Mouse (Mus musculus): ENCODE measurements around the gene Hbb-bs. TPM values are rescaled to one million over a fixed set of nuclear protein-coding genes. Genes with fewer than 3 reads are reported as not detected.
"Not testable (repeated sequence)": the region's sequence is repeated elsewhere in the genome, so short reads cannot be mapped to it uniquely, and the experiment has no call there.

Hbb-bs gene
- polyA plus RNA-seq, 1 experiment from 2014 or later = 24,611 TPM

DNA sequence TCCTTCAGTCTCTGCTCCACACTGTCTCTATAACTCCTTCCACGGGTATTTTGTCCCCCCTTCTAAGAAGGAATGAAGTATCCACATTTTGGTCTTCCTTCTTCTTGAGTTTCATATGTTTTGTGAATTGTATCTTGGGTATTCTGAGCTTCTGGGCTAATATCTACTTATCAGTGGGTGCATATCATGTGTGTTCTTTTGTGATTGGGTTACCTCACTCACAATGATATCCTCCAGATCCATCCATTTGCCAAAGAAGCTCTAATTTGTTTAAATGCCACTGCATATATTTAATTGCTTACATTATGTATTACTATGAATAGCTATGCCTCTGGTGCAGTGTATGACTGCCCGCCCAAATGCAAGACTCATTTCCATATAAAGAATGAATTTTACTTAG is 19.8 kb downstream of the Hbb-bs start:
- H3K4me3 ChIP-seq (ENCODE audit: low read length); H3K9me3 ChIP-seq (replicated peaks; ENCODE audit: control insufficient read depth, low read length); H3K36me3 ChIP-seq (ENCODE audit: control insufficient read depth, insufficient read depth); H3K27ac ChIP-seq (ENCODE audit: low read length); H3K4me2 ChIP-seq (ENCODE audit: low read depth, low read length); H3K27me3 ChIP-seq (ENCODE audit: control insufficient read depth, insufficient read depth, low read length); H3K4me1 ChIP-seq (ENCODE audit: control insufficient read depth, insufficient read depth, low read length); H3K9ac ChIP-seq (ENCODE audit: low read length); ATAC-seq (replicated peaks; ENCODE audit: extremely low read depth, insufficient read depth, low FRiP score): not testable (repeated sequence)
- 58% methylated on average over 2 of the region's 2 CpGs for WGBS

DNA sequence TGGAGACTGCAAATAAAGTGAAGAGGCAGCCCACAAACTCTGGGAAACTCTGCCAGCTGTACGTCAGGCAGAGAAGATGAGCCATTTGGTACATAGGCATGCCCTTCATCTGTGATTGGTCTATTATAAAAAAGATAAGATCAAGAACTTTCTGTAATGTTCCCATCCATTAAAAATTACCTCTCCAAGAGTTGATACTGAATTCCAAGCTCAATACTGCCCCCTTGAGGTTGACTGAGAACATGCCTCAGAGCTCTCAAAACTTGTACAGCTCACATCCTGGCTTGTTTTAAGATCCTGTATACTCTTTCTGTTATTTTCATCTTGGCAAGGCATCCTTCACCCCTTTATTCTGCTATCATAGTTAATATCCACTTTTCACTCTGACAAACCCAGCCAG is 21.0 kb downstream of the Hbb-bs start:
- 37% methylated on average over 1 of the region's 1 CpGs for WGBS
- no peaks in the 10 kb centered on the region for H3K9me3 ChIP-seq (replicated peaks; ENCODE audit: control insufficient read depth, low read length)
- H3K27me3 ChIP-seq (ENCODE audit: control insufficient read depth, insufficient read depth, low read length) = no peaks in the 10 kb centered on the region
- H3K4me3 ChIP-seq (ENCODE audit: low read length) = no peak overlapping the region
- H3K4me2 ChIP-seq (ENCODE audit: low read depth, low read length) = no peak overlapping the region
- no peak for ATAC-seq (replicated peaks; ENCODE audit: extremely low read depth, insufficient read depth, low FRiP score)
- H3K36me3 ChIP-seq (ENCODE audit: control insufficient read depth, insufficient read depth) = no peaks in the 10 kb centered on the region
- H3K9ac ChIP-seq (ENCODE audit: low read length) = no peak overlapping the region
- H3K27ac ChIP-seq (ENCODE audit: low read length) = no peak overlapping the region
- no peaks in the 10 kb centered on the region for H3K4me1 ChIP-seq (ENCODE audit: control insufficient read depth, insufficient read depth, low read length)

- 15% methylated on average over 4 of the region's 4 CpGs for WGBS
- no peak overlapping the region for H3K27ac ChIP-seq (ENCODE audit: low read length)
- no peak for ATAC-seq (replicated peaks; ENCODE audit: extremely low read depth, insufficient read depth, low FRiP score)
- no peak overlapping the region for H3K9ac ChIP-seq (ENCODE audit: low read length)
- H3K4me2 ChIP-seq (ENCODE audit: low read depth, low read length) = no peak overlapping the region
- no peak overlapping the region for H3K4me3 ChIP-seq (ENCODE audit: low read length)
- H3K9me3 ChIP-seq (replicated peaks; ENCODE audit: control insufficient read depth, low read length) = peaks cover 2% of the 10 kb centered on the region; the same call in 1 of the 2 replicates
- H3K4me1 ChIP-seq (ENCODE audit: control insufficient read depth, insufficient read depth, low read length) = no peaks in the 10 kb centered on the region
- H3K27me3 ChIP-seq (ENCODE audit: control insufficient read depth, insufficient read depth, low read length) = no peaks in the 10 kb centered on the region
- no peaks in the 10 kb centered on the region for H3K36me3 ChIP-seq (ENCODE audit: control insufficient read depth, insufficient read depth)
These were observed 35.1 kb downstream of the Hbb-bs start for GRCm38 (mm10) chr7:103792669-103793388.

- Histone ChIP-seq H3K4me2 (ENCODE audit: low read depth, low read length) (no peak within 1 kb of the TSS), H3K4me1 (ENCODE audit: control insufficient read depth, insufficient read depth, low read length) (no peaks in the 10 kb centered on the region), H3K27ac (ENCODE audit: low read length) (no peak within 1 kb of the TSS), H3K4me3 (ENCODE audit: low read length) (no peak within 1 kb of the TSS), H3K27me3 (ENCODE audit: control insufficient read depth, insufficient read depth, low read length) (no peaks in the 10 kb centered on the region), H3K36me3 (ENCODE audit: control insufficient read depth, insufficient read depth) (no peaks in the 10 kb centered on the region), H3K9me3 (replicated peaks; ENCODE audit: control insufficient read depth, low read length) (peaks cover 2% of the 10 kb centered on the region; the same call in 1 of the 2 replicates), H3K9ac (ENCODE audit: low read length) (no peak within 1 kb of the TSS)
- ATAC-seq (replicated peaks; ENCODE audit: extremely low read depth, insufficient read depth, low FRiP score) = no peak
- 59% methylated on average over 3 of the region's 3 CpGs for WGBS
These were observed 36.2 kb downstream of the Hbb-bs start, which contains the start of gene Olfr67 for GRCm38 (mm10) chr7:103791721-103792120. Gene Olfr67 (minus strand): TSS chr7:103791821.

GRCm38 (mm10) chr7:103779598-103779997 is 48.3 kb downstream of the Hbb-bs start, which contains the start of gene Olfr68:
Gene Olfr68 (minus strand): TSS chr7:103779698.
- no peak within 1 kb of the TSS for H3K27ac ChIP-seq (ENCODE audit: low read length)
- no peak for ATAC-seq (replicated peaks; ENCODE audit: extremely low read depth, insufficient read depth, low FRiP score)
- no peaks in the 10 kb centered on the region for H3K4me1 ChIP-seq (ENCODE audit: control insufficient read depth, insufficient read depth, low read length)
- WGBS = 67% methylated on average over 3 of the region's 3 CpGs
- H3K27me3 ChIP-seq (ENCODE audit: control insufficient read depth, insufficient read depth, low read length) = no peaks in the 10 kb centered on the region
- no peak within 1 kb of the TSS for H3K4me3 ChIP-seq (ENCODE audit: low read length)
- H3K9me3 ChIP-seq (replicated peaks; ENCODE audit: control insufficient read depth, low read length) = no peaks in the 10 kb centered on the region
- H3K4me2 ChIP-seq (ENCODE audit: low read depth, low read length) = no peak within 1 kb of the TSS
- no peak within 1 kb of the TSS for H3K9ac ChIP-seq (ENCODE audit: low read length)
- no peaks in the 10 kb centered on the region for H3K36me3 ChIP-seq (ENCODE audit: control insufficient read depth, insufficient read depth)

DNA sequence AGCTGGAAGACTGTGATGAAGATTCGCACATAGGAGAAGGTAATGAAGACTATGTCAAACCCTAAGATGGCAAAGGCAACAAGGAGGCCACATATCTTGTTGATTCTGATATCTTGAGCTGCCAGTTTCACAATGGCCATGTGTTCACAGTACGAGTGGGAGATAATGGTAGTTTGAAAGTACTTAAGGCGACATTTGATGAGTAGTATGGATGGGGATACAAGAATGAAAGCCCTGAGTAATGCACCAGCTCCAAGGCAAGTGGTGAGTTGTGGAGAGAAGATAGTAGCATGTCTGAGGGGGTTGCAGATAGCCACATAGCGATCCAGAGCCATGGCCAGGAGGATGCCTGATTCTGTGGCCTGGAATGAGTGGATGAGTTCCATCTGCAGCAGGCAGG is 50.2 kb downstream of the Hbb-bs start:
- H3K4me2 ChIP-seq (ENCODE audit: low read depth, low read length); H3K9me3 ChIP-seq (replicated peaks; ENCODE audit: control insufficient read depth, low read length); H3K4me1 ChIP-seq (ENCODE audit: control insufficient read depth, insufficient read depth, low read length); H3K27ac ChIP-seq (ENCODE audit: low read length); H3K9ac ChIP-seq (ENCODE audit: low read length); H3K27me3 ChIP-seq (ENCODE audit: control insufficient read depth, insufficient read depth, low read length); ATAC-seq (replicated peaks; ENCODE audit: extremely low read depth, insufficient read depth, low FRiP score); H3K4me3 ChIP-seq (ENCODE audit: low read length); H3K36me3 ChIP-seq (ENCODE audit: control insufficient read depth, insufficient read depth): not testable (repeated sequence)
- WGBS = 53% methylated on average over 4 of the region's 4 CpGs

Other genes starting within 250 kb of the Hbb-bs start
- gene Olfr618, start 238.0 kb downstream of the Hbb-bs start, polyA plus RNA-seq (2015; fragmentation: Nextera tagmentation; extraction: Ambion mirVana) = not detected in 2 replicates
- not detected in 2 replicates for gene Olfr619, start 227.5 kb downstream of the Hbb-bs start, polyA plus RNA-seq (2015; fragmentation: Nextera tagmentation; extraction: Ambion mirVana)
- gene Olfr620, start 215.6 kb downstream of the Hbb-bs start, polyA plus RNA-seq (2015; fragmentation: Nextera tagmentation; extraction: Ambion mirVana) = not detected in 2 replicates
- not detected in 2 replicates for gene Olfr622, start 185.4 kb downstream of the Hbb-bs start, polyA plus RNA-seq (2015; fragmentation: Nextera tagmentation; extraction: Ambion mirVana)
- not detected in 2 replicates for gene Olfr623, start 164.4 kb downstream of the Hbb-bs start, polyA plus RNA-seq (2015; fragmentation: Nextera tagmentation; extraction: Ambion mirVana)
- 0.03 and 0.04 TPM in 2 replicates for gene Olfr624, start 156.9 kb downstream of the Hbb-bs start, polyA plus RNA-seq (2015; fragmentation: Nextera tagmentation; extraction: Ambion mirVana)
- not detected in 2 replicates for gene Olfr625-ps1, start 145.4 kb downstream of the Hbb-bs start, polyA plus RNA-seq (2015; fragmentation: Nextera tagmentation; extraction: Ambion mirVana)
- not detected in 2 replicates for gene Olfr243, start 113.4 kb downstream of the Hbb-bs start, polyA plus RNA-seq (2015; fragmentation: Nextera tagmentation; extraction: Ambion mirVana)
- not detected in 2 replicates for gene Olfr628, start 97.7 kb downstream of the Hbb-bs start, polyA plus RNA-seq (2015; fragmentation: Nextera tagmentation; extraction: Ambion mirVana)
- not detected in 2 replicates for gene Olfr629, start 83.2 kb downstream of the Hbb-bs start, polyA plus RNA-seq (2015; fragmentation: Nextera tagmentation; extraction: Ambion mirVana)
- not detected in 2 replicates for gene Olfr630, start 70.8 kb downstream of the Hbb-bs start, polyA plus RNA-seq (2015; fragmentation: Nextera tagmentation; extraction: Ambion mirVana)
- not detected in 2 replicates for gene Olfr69, start 56.5 kb downstream of the Hbb-bs start, polyA plus RNA-seq (2015; fragmentation: Nextera tagmentation; extraction: Ambion mirVana)
- not detected in 2 replicates for gene Olfr68, start 48.4 kb downstream of the Hbb-bs start, polyA plus RNA-seq (2015; fragmentation: Nextera tagmentation; extraction: Ambion mirVana)
- not detected in 2 replicates for gene Olfr67, start 36.3 kb downstream of the Hbb-bs start, polyA plus RNA-seq (2015; fragmentation: Nextera tagmentation; extraction: Ambion mirVana)
- gene Hbb-bt, start 14.1 kb downstream of the Hbb-bs start, polyA plus RNA-seq (2015; fragmentation: Nextera tagmentation; extraction: Ambion mirVana) = 7,811 and 8,208 TPM in 2 replicates
- not detected in 2 replicates for gene Hbb-bh2, start 12.4 kb upstream of the Hbb-bs start, polyA plus RNA-seq (2015; fragmentation: Nextera tagmentation; extraction: Ambion mirVana)
- gene Hbb-bh1, start 15.1 kb upstream of the Hbb-bs start, polyA plus RNA-seq (2015; fragmentation: Nextera tagmentation; extraction: Ambion mirVana) = 2.3 and 2.8 TPM in 2 replicates
- 147 and 172 TPM in 2 replicates for gene Hbb-y, start 25.1 kb upstream of the Hbb-bs start, polyA plus RNA-seq (2015; fragmentation: Nextera tagmentation; extraction: Ambion mirVana)
- gene Olfr66, start 58.2 kb upstream of the Hbb-bs start, polyA plus RNA-seq (2015; fragmentation: Nextera tagmentation; extraction: Ambion mirVana) = not detected in 2 replicates
- gene Olfr64, start 66.4 kb upstream of the Hbb-bs start, polyA plus RNA-seq (2015; fragmentation: Nextera tagmentation; extraction: Ambion mirVana) = not detected in 2 replicates
- not detected in 2 replicates for gene Olfr65, start 75.4 kb upstream of the Hbb-bs start, polyA plus RNA-seq (2015; fragmentation: Nextera tagmentation; extraction: Ambion mirVana)
- gene Olfr631, start 100.7 kb upstream of the Hbb-bs start, polyA plus RNA-seq (2015; fragmentation: Nextera tagmentation; extraction: Ambion mirVana) = not detected in 2 replicates
- gene Olfr632, start 106.3 kb upstream of the Hbb-bs start, polyA plus RNA-seq (2015; fragmentation: Nextera tagmentation; extraction: Ambion mirVana) = not detected in 2 replicates
- gene Olfr633, start 116.3 kb upstream of the Hbb-bs start, polyA plus RNA-seq (2015; fragmentation: Nextera tagmentation; extraction: Ambion mirVana) = not detected in 2 replicates
- gene Olfr635, start 143.1 kb upstream of the Hbb-bs start, polyA plus RNA-seq (2015; fragmentation: Nextera tagmentation; extraction: Ambion mirVana) = not detected in 2 replicates
- gene Olfr638, start 170.7 kb upstream of the Hbb-bs start, polyA plus RNA-seq (2015; fragmentation: Nextera tagmentation; extraction: Ambion mirVana) = not detected in 2 replicates
- 0.03 TPM in 1 of 2 replicates, not detected in the other for gene Olfr639, start 189.2 kb upstream of the Hbb-bs start, polyA plus RNA-seq (2015; fragmentation: Nextera tagmentation; extraction: Ambion mirVana)
- gene Olfr640, start 197.5 kb upstream of the Hbb-bs start, polyA plus RNA-seq (2015; fragmentation: Nextera tagmentation; extraction: Ambion mirVana) = not detected in 2 replicates
- not detected in 2 replicates for gene Olfr641, start 207.3 kb upstream of the Hbb-bs start, polyA plus RNA-seq (2015; fragmentation: Nextera tagmentation; extraction: Ambion mirVana)
- gene Olfr642, start 224.6 kb upstream of the Hbb-bs start, polyA plus RNA-seq (2015; fragmentation: Nextera tagmentation; extraction: Ambion mirVana) = not detected in 2 replicates
- gene 4930516K23Rik, start 233.3 kb upstream of the Hbb-bs start, polyA plus RNA-seq (2015; fragmentation: Nextera tagmentation; extraction: Ambion mirVana) = not detected in 2 replicates
- gene Olfr644, start 243.8 kb upstream of the Hbb-bs start, polyA plus RNA-seq (2015; fragmentation: Nextera tagmentation; extraction: Ambion mirVana) = not detected in 2 replicates

Data from heart, embryonic 16.5 days (tissue).